Mouse (Mus musculus): ENCODE data around the gene Tmem150b.

DNA sequence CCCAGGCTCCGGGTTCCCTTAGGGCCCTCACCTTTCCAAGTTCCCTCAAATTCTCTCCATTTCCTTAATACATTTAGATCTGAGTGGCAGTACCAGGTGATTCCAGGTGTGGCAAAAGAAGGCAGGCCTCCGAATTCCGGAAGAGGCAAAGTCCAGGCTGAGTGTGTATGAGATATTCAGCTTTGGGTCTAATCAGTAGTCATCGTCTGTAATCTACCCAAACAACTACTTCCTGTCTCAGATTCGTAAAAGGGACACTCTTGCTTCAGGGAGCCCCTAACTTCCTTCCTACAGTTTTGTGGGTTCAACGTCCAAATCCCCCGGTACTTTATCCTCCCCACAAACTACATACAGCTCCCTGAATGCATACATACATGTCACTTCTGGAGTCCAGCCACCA lies at the start of gene Tmem150b:
- no peak for TF ChIP-seq CTCF (IDR thresholded peaks at IDR 0.05; ENCODE audit: low read depth)
- no peak for TF ChIP-seq EP300 (IDR thresholded peaks at IDR 0.05; ENCODE audit: low read depth)
